Mouse (Mus musculus): Measurements from ENCODE around the gene Gpc5. TPM values are rescaled to one million over a fixed set of nuclear protein-coding genes. Genes with fewer than 3 reads are reported as not detected.

The Gpc5 gene
- polyA plus RNA-seq, 2 experiments = 0.05 TPM; not detected in 1

DNA sequence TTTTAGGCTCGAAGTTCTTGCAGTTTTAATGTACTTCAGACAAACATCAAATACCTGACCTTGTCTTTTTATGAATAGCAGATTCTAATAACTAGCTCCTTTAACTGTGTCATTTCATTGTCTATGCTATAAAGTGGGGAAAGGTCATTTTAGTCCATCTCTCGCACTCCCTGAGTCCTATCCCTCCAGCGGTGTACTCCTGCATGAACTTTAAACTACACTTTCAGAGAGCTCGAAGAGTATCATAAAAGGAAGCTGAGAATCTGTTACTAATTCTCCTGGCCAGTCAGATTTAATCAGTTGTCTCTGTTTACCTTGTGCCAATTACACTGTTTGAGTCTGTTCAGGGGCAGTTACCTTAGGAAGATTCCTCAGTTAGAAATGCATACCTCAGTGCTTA, 144.4 kb downstream of the Gpc5 start:
- TF ChIP-seq EP300 (IDR thresholded peaks at IDR 0.05; ENCODE audit: low read depth) (no peak), CTCF (IDR thresholded peaks at IDR 0.05; ENCODE audit: low read depth) (no peak)
- 41% methylated on average over 4 of the region's 4 CpGs for WGBS (ENCODE audit: insufficient replicate concordance)
- DNase-seq (ENCODE audit: low read depth in 3 of 3, low spot score in 3 of 3) = no peak
- Histone ChIP-seq H3K4me3 (ENCODE audit: insufficient read depth in 1 of 2, low read depth in 2 of 2, low read length in 2 of 2) (no peak overlapping the region), H3K27me3 (ENCODE audit: control insufficient read depth, insufficient read depth, low read length) (no peaks in the 10 kb centered on the region), H3K9ac (replicated peaks) (no peak overlapping the region), H3K36me3 (replicated peaks; ENCODE audit: control insufficient read depth, insufficient read depth, low read depth) (no peaks in the 10 kb centered on the region), H3K9me3 (ENCODE audit: control insufficient read depth, low read length) (no peaks in the 10 kb centered on the region), H3K4me1 (replicated peaks; ENCODE audit: control insufficient read depth in 2 of 2, insufficient read depth in 2 of 2, low read length in 1 of 2) (no peaks in the 10 kb centered on the region), H3K4me2 (ENCODE audit: low read depth) (no peak overlapping the region), H3K27ac (no peak overlapping the region)
- no peak for ATAC-seq (ENCODE audit: insufficient read depth)

DNA sequence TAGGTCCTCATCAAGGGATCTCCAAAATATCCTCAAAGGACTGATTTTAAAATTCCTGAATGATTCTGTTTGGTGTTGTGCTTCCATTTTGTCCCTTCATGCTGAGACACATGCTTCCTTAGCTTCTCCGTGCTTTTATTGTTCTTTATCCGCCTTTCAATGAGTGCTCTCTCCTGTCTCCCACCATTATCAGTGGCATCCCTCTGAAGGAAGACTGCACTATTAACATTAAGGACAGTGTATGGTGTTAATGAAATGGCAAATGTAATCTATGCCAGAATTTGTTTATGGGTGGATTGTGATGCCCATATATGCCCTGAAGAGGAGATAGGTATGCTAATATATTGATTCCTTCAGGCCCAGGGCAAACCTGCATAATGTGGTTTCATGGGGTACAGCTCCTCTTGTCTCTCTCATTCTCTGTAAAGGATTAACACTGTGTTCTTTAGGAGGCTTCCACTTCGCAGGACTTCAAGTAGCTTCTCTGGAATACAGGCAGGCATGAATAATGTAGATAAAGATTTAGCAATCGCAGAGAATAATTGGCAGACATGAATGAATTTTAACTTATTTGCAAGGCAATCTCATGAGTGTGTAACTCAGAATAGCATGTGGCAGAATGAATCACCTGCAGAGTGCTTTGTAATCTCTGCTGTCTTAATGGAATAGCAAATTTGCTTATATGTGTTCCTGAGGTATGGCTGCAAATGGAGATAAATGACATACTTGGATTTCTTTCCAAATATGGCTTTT, 148.8 kb downstream of the Gpc5 start:
- WGBS (ENCODE audit: insufficient replicate concordance) = 63% methylated on average over 4 of the region's 4 CpGs
- no peak for ATAC-seq (ENCODE audit: insufficient read depth)
- H3K4me1 ChIP-seq (replicated peaks; ENCODE audit: control insufficient read depth in 2 of 2, insufficient read depth in 2 of 2, low read length in 1 of 2) = no peaks in the 10 kb centered on the region

DNA sequence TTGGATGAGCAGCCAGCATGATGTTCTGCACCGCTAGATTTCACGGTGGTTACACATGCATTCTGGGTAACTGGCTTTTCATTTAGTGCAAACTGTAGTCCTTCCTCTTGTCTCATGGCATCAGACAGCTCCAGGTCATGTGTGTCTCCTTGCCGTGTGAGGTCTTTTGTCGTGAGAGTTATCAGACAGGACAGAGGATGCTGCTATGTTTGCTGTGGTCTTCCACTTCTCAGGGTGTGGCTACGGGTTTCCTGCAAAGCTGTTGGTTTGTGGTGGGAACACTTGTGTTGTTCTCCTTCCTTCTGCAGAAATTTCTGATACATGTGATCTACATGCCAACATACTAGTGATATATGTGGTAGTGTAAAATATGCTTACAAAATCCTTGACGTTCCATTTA, 158.5 kb downstream of the Gpc5 start:
- no peak overlapping the region for H3K27ac ChIP-seq
- no peak overlapping the region for H3K9ac ChIP-seq (replicated peaks)
- H3K36me3 ChIP-seq (replicated peaks; ENCODE audit: control insufficient read depth, insufficient read depth, low read depth) = no peaks in the 10 kb centered on the region
- TF ChIP-seq CTCF (IDR thresholded peaks at IDR 0.05; ENCODE audit: low read depth) (no peak), EP300 (IDR thresholded peaks at IDR 0.05; ENCODE audit: low read depth) (no peak)
- WGBS (ENCODE audit: insufficient replicate concordance) = 34% methylated on average over 6 of the region's 6 CpGs
- no peaks in the 10 kb centered on the region for H3K9me3 ChIP-seq (ENCODE audit: control insufficient read depth, low read length)
- H3K27me3 ChIP-seq (ENCODE audit: control insufficient read depth, insufficient read depth, low read length) = no peaks in the 10 kb centered on the region
- no peak for ATAC-seq (ENCODE audit: insufficient read depth)
- H3K4me2 ChIP-seq (ENCODE audit: low read depth) = no peak overlapping the region
- no peak overlapping the region for H3K4me3 ChIP-seq (ENCODE audit: insufficient read depth in 1 of 2, low read depth in 2 of 2, low read length in 2 of 2)
- no peak for DNase-seq (ENCODE audit: low read depth in 3 of 3, low spot score in 3 of 3)
- H3K4me1 ChIP-seq (replicated peaks; ENCODE audit: control insufficient read depth in 2 of 2, insufficient read depth in 2 of 2, low read length in 1 of 2) = peaks cover 0 to 2% of the 10 kb centered on the region in 2 experiments; a peak in 1 of 4 replicates

More for the DNA sequence above, 148.8 kb downstream of the Gpc5 start:
- Histone ChIP-seq H3K4me2 (ENCODE audit: low read depth) (no peak overlapping the region), H3K9ac (replicated peaks) (no peak overlapping the region), H3K27me3 (ENCODE audit: control insufficient read depth, insufficient read depth, low read length) (no peaks in the 10 kb centered on the region), H3K36me3 (replicated peaks; ENCODE audit: control insufficient read depth, insufficient read depth, low read depth) (no peaks in the 10 kb centered on the region), H3K4me3 (ENCODE audit: insufficient read depth in 1 of 2, low read depth in 2 of 2, low read length in 2 of 2) (no peak overlapping the region), H3K27ac (no peak overlapping the region), H3K9me3 (ENCODE audit: control insufficient read depth, low read length) (no peaks in the 10 kb centered on the region)
- no peak for DNase-seq (ENCODE audit: low read depth in 3 of 3, low spot score in 3 of 3)
- no peak for TF ChIP-seq CTCF (IDR thresholded peaks at IDR 0.05; ENCODE audit: low read depth)
- no peak for TF ChIP-seq EP300 (IDR thresholded peaks at IDR 0.05; ENCODE audit: low read depth)

DNA sequence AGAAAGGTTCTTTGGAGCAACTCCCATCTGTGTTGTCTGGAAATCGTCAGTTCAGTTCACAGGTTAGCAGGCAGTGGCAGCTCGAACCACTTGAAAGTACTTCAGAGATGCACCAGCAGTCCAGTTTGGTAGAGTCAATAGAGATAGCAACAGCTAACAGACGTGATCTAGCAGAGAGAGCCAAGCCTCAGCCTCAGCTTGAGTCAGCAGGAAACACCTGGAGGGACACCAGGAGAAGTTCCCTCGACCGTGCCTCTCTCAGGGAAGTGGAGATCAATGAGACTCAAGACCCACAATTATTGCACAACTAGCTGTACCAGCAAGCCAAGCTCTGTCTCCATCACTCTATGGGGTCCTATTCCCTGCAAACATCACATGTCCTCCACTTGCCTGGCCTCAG, 159.8 kb downstream of the Gpc5 start:
- Histone ChIP-seq H3K4me3 (ENCODE audit: insufficient read depth in 1 of 2, low read depth in 2 of 2, low read length in 2 of 2) (no peak overlapping the region), H3K27ac (no peak overlapping the region), H3K4me1 (replicated peaks; ENCODE audit: control insufficient read depth in 2 of 2, insufficient read depth in 2 of 2, low read length in 1 of 2) (peaks cover 0 to 2% of the 10 kb centered on the region in 2 experiments; a peak in 1 of 4 replicates), H3K27me3 (ENCODE audit: control insufficient read depth, insufficient read depth, low read length) (no peaks in the 10 kb centered on the region), H3K4me2 (ENCODE audit: low read depth) (no peak overlapping the region), H3K9ac (replicated peaks) (no peak overlapping the region), H3K9me3 (ENCODE audit: control insufficient read depth, low read length) (no peaks in the 10 kb centered on the region), H3K36me3 (replicated peaks; ENCODE audit: control insufficient read depth, insufficient read depth, low read depth) (no peaks in the 10 kb centered on the region)
- no peak for DNase-seq (ENCODE audit: low read depth in 3 of 3, low spot score in 3 of 3)
- 4% methylated on average over 5 of the region's 5 CpGs for WGBS (ENCODE audit: insufficient replicate concordance)
- ATAC-seq (ENCODE audit: insufficient read depth) = no peak
- TF ChIP-seq CTCF (IDR thresholded peaks at IDR 0.05; ENCODE audit: low read depth) (no peak), EP300 (IDR thresholded peaks at IDR 0.05; ENCODE audit: low read depth) (no peak)

DNA sequence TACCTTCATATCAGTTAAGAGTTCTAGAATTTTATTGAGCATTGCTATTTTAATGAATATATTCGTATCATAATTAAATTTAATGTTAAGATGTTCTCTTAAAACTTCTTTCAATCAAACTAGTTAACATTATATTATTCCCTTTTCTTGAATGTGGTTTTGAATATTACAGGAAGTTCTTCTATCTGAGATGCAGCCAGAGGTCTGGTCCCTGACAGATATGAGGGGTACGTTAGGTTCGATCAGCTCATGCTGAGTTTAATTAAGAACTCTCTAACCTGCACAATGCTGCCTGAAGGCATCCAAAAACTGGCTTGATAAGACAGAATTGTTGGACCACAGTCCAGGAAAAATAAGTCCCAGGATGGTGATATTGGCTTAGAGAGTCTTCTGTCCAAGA, 161.1 kb downstream of the Gpc5 start:
- H3K36me3 ChIP-seq (replicated peaks; ENCODE audit: control insufficient read depth, insufficient read depth, low read depth) = no peaks in the 10 kb centered on the region
- TF ChIP-seq CTCF (IDR thresholded peaks at IDR 0.05; ENCODE audit: low read depth) = no peak
- TF ChIP-seq EP300 (IDR thresholded peaks at IDR 0.05; ENCODE audit: low read depth) = no peak
- ATAC-seq (ENCODE audit: insufficient read depth) (no peak), DNase-seq (ENCODE audit: low read depth in 3 of 3, low spot score in 3 of 3) (no peak)
- H3K27ac ChIP-seq = no peak overlapping the region
- no peaks in the 10 kb centered on the region for H3K27me3 ChIP-seq (ENCODE audit: control insufficient read depth, insufficient read depth, low read length)
- no peak overlapping the region for H3K4me2 ChIP-seq (ENCODE audit: low read depth)
- H3K4me1 ChIP-seq (replicated peaks; ENCODE audit: control insufficient read depth in 2 of 2, insufficient read depth in 2 of 2, low read length in 1 of 2) = peaks cover 0 to 2% of the 10 kb centered on the region in 2 experiments; a peak in 1 of 4 replicates
- 40% methylated on average over 3 of the region's 3 CpGs for WGBS (ENCODE audit: insufficient replicate concordance)
- no peak overlapping the region for H3K4me3 ChIP-seq (ENCODE audit: insufficient read depth in 1 of 2, low read depth in 2 of 2, low read length in 2 of 2)
- H3K9ac ChIP-seq (replicated peaks) = no peak overlapping the region
- H3K9me3 ChIP-seq (ENCODE audit: control insufficient read depth, low read length) = no peaks in the 10 kb centered on the region
